Mouse (Mus musculus): ENCODE data around the gene Mog. TPM values are rescaled to one million over a fixed set of nuclear protein-coding genes. Genes with fewer than 3 reads are reported as not detected.

Mog gene
- total RNA-seq, 2 experiments from 2014 or later: not detected

Other genes starting within 250 kb of the Mog start
- not detected for gene H2-M10.6, start 211.2 kb downstream of the Mog start, total RNA-seq (2021)
- 10 to 100 TPM; 71.3 to 77.9 TPM for gene Trim26, start 186.3 kb downstream of the Mog start, total RNA-seq (2021)
- not detected for gene Trim15, start 156.2 kb downstream of the Mog start, total RNA-seq (2021)
- gene Trim10, start 153.8 kb downstream of the Mog start, total RNA-seq (2021): 1 to 10 TPM; 5.0 to 9.9 TPM
- under 1 TPM in 1 of 2 experiments, not detected in 1; 0.17 TPM for gene Trim40, start 133.3 kb downstream of the Mog start, total RNA-seq (2021)
- gene Trim31, start 125.3 kb downstream of the Mog start, total RNA-seq (2021): not detected
- 1 to 10 TPM in 1 of 2 experiments, under 1 TPM in 1; 0.31 to 1.1 TPM for gene Rnf39, start 80.5 kb downstream of the Mog start, total RNA-seq (2021)
- gene Ppp1r11, start 71.7 kb downstream of the Mog start, total RNA-seq (2021): 10 to 100 TPM; 63.6 to 65.1 TPM
- 10 to 100 TPM; 35.8 to 41.6 TPM for gene Znrd1, start 64.8 kb downstream of the Mog start, total RNA-seq (2021)
- gene Znrd1as, start 64.8 kb downstream of the Mog start, total RNA-seq (2021): 1 to 10 TPM; 7.4 to 7.8 TPM
- not detected for gene 2410137M14Rik, start 42.2 kb downstream of the Mog start, total RNA-seq (2021)
- under 1 TPM; 0.56 to 0.62 TPM for gene H2-M5, start 33.9 kb downstream of the Mog start, total RNA-seq (2021)
- 10 to 100 TPM; 12.7 to 18.0 TPM for gene Zfp57, start 22.2 kb downstream of the Mog start, total RNA-seq (2021)
- gene Gabbr1, start 22.6 kb upstream of the Mog start, total RNA-seq (2021): 10 to 100 TPM; 68.2 TPM
- gene Olfr90, start 65.1 kb upstream of the Mog start, total RNA-seq (2021): under 1 TPM in 1 of 2 experiments, not detected in 1; 0.14 TPM
- not detected for gene Olfr91, start 74.9 kb upstream of the Mog start, total RNA-seq (2021)
- gene Olfr92, start 96.7 kb upstream of the Mog start, total RNA-seq (2021): not detected
- not detected for gene Olfr93, start 138.1 kb upstream of the Mog start, total RNA-seq (2021)
- not detected for gene Ubd, start 170.5 kb upstream of the Mog start, total RNA-seq (2021)
- not detected for gene Olfr94, start 177.6 kb upstream of the Mog start, total RNA-seq (2021)
- not detected for gene Olfr95, start 189.7 kb upstream of the Mog start, total RNA-seq (2021)
- gene Olfr96, start 196.7 kb upstream of the Mog start, total RNA-seq (2021): not detected
- gene Olfr97, start 213.9 kb upstream of the Mog start, total RNA-seq (2021): not detected
- gene Olfr98, start 240.4 kb upstream of the Mog start, total RNA-seq (2021): not detected
- gene H2-M3, start 246.8 kb upstream of the Mog start, total RNA-seq (2021): 1 to 10 TPM; 4.3 to 5.6 TPM

Measured in adrenal gland, postnatal 4 days (tissue).